Mouse (Mus musculus): ENCODE measurements at regions not wholly inside any gene's neighbourhood (a gene's known extent, or its start where the extent isn't known, plus 50 kb on each side); places are given as distances from the start of the nearest gene placed in this dataset.

GRCm38 (mm10) chr13:90424541-90424940 is 335.1 kb upstream of the Xrcc4 start:
- no peak overlapping the region for H3K4me2 ChIP-seq
- H3K4me1 ChIP-seq (replicated peaks) = no peaks in the 10 kb centered on the region
- 62% methylated on average over 5 of the region's 5 CpGs for WGBS (ENCODE audit: insufficient replicate concordance)
- no peak overlapping the region for H3K4me3 ChIP-seq (replicated peaks)
- H3K36me3 ChIP-seq = no peaks in the 10 kb centered on the region
- ATAC-seq (ENCODE audit: low read depth) (no peak), DNase-seq (no peak)
- H3K27me3 ChIP-seq = no peaks in the 10 kb centered on the region
- H3K9ac ChIP-seq = no peak overlapping the region
- no peaks in the 10 kb centered on the region for H3K9me3 ChIP-seq (replicated peaks)
- no peak overlapping the region for H3K27ac ChIP-seq

GRCm38 (mm10) chr13:90420966-90421365 is 331.6 kb upstream of the Xrcc4 start:
- WGBS (ENCODE audit: insufficient replicate concordance) = 75% methylated on average over 4 of the region's 4 CpGs
- H3K4me3 ChIP-seq (replicated peaks) = no peak overlapping the region

GRCm38 (mm10) chr13:90404392-90404791 is 315.0 kb upstream of the Xrcc4 start:
- no peak overlapping the region for H3K27ac ChIP-seq
- H3K9me3 ChIP-seq (replicated peaks) = no peaks in the 10 kb centered on the region; the same call in 1 of the 2 replicates
- H3K4me1 ChIP-seq (replicated peaks) = no peaks in the 10 kb centered on the region
- H3K9ac ChIP-seq = no peak overlapping the region
- ATAC-seq (ENCODE audit: low read depth) (no peak), DNase-seq (no peak)
- no peak overlapping the region for H3K4me2 ChIP-seq
- no peak overlapping the region for H3K4me3 ChIP-seq (replicated peaks)
- H3K27me3 ChIP-seq = no peaks in the 10 kb centered on the region
- no peaks in the 10 kb centered on the region for H3K36me3 ChIP-seq
- WGBS (ENCODE audit: insufficient replicate concordance) = 76% methylated on average over 4 of the region's 4 CpGs

More at GRCm38 (mm10) chr13:90420966-90421365, 331.6 kb upstream of the Xrcc4 start:
- Histone ChIP-seq H3K4me2 (no peak overlapping the region), H3K9me3 (replicated peaks) (no peaks in the 10 kb centered on the region), H3K9ac (no peak overlapping the region), H3K27me3 (no peaks in the 10 kb centered on the region), H3K36me3 (no peaks in the 10 kb centered on the region), H3K4me1 (replicated peaks) (no peaks in the 10 kb centered on the region), H3K27ac (no peak overlapping the region)
- ATAC-seq (ENCODE audit: low read depth) (no peak), DNase-seq (no peak)

- Histone ChIP-seq H3K4me3 (replicated peaks) (no peak overlapping the region), H3K27ac (no peak overlapping the region), H3K4me2 (no peak overlapping the region), H3K9me3 (replicated peaks) (no peaks in the 10 kb centered on the region; the same call in 1 of the 2 replicates), H3K27me3 (no peaks in the 10 kb centered on the region), H3K9ac (no peak overlapping the region), H3K4me1 (replicated peaks) (no peaks in the 10 kb centered on the region), H3K36me3 (no peaks in the 10 kb centered on the region)
- 65% methylated on average over 1 of the region's 1 CpGs for WGBS (ENCODE audit: insufficient replicate concordance)
- ATAC-seq (ENCODE audit: low read depth) (no peak), DNase-seq (no peak)
Observed at GRCm38 (mm10) chr13:90402061-90402460, 312.7 kb upstream of the Xrcc4 start.

GRCm38 (mm10) chr13:90401496-90401895 is 312.1 kb upstream of the Xrcc4 start:
- H3K27ac ChIP-seq = no peak overlapping the region
- DNase-seq (no peak), ATAC-seq (ENCODE audit: low read depth) (no peak)
- no peaks in the 10 kb centered on the region for H3K27me3 ChIP-seq
- no peak overlapping the region for H3K4me2 ChIP-seq
- H3K9ac ChIP-seq = no peak overlapping the region
- H3K4me1 ChIP-seq (replicated peaks) = no peaks in the 10 kb centered on the region
- no peaks in the 10 kb centered on the region; the same call in 1 of the 2 replicates for H3K9me3 ChIP-seq (replicated peaks)
- no peaks in the 10 kb centered on the region for H3K36me3 ChIP-seq
- 58% methylated on average over 1 of the region's 1 CpGs for WGBS (ENCODE audit: insufficient replicate concordance)
- H3K4me3 ChIP-seq (replicated peaks) = no peak overlapping the region

- ATAC-seq (ENCODE audit: low read depth) (no peak), DNase-seq (no peak)
- Histone ChIP-seq H3K36me3 (no peaks in the 10 kb centered on the region), H3K9ac (no peak overlapping the region), H3K4me2 (no peak overlapping the region), H3K27me3 (no peaks in the 10 kb centered on the region), H3K4me3 (replicated peaks) (no peak overlapping the region), H3K4me1 (replicated peaks) (no peaks in the 10 kb centered on the region), H3K9me3 (replicated peaks) (no peaks in the 10 kb centered on the region), H3K27ac (no peak overlapping the region)
- 53% methylated on average over 8 of the region's 8 CpGs for WGBS (ENCODE audit: insufficient replicate concordance)
Observed at GRCm38 (mm10) chr13:90395274-90396023, 306.0 kb upstream of the Xrcc4 start.

- Histone ChIP-seq H3K27me3 (no peaks in the 10 kb centered on the region), H3K4me3 (replicated peaks) (no peak overlapping the region), H3K27ac (no peak overlapping the region), H3K4me1 (replicated peaks) (no peaks in the 10 kb centered on the region), H3K9ac (no peak overlapping the region), H3K9me3 (replicated peaks) (no peaks in the 10 kb centered on the region), H3K36me3 (no peaks in the 10 kb centered on the region), H3K4me2 (no peak overlapping the region)
- WGBS (ENCODE audit: insufficient replicate concordance) = 60% methylated on average over 5 of the region's 5 CpGs
- ATAC-seq (ENCODE audit: low read depth) (no peak), DNase-seq (no peak)
Observed at GRCm38 (mm10) chr13:90394815-90395241, 305.4 kb upstream of the Xrcc4 start.

- no peaks in the 10 kb centered on the region for H3K27me3 ChIP-seq
- no peak overlapping the region for H3K9ac ChIP-seq
- H3K4me3 ChIP-seq (replicated peaks) = no peak overlapping the region
- H3K4me2 ChIP-seq = no peak overlapping the region
- ATAC-seq (ENCODE audit: low read depth) = no peak
- H3K36me3 ChIP-seq = no peaks in the 10 kb centered on the region
- no peak overlapping the region for H3K27ac ChIP-seq
- no peaks in the 10 kb centered on the region for H3K4me1 ChIP-seq (replicated peaks)
- DNase-seq = no peak
- no peaks in the 10 kb centered on the region for H3K9me3 ChIP-seq (replicated peaks)
Observed at GRCm38 (mm10) chr13:90392415-90392814, 303.0 kb upstream of the Xrcc4 start.

- 59% methylated on average over 3 of the region's 3 CpGs for WGBS (ENCODE audit: insufficient replicate concordance)
- H3K4me3 ChIP-seq (replicated peaks) = no peak overlapping the region
- no peaks in the 10 kb centered on the region for H3K27me3 ChIP-seq
- DNase-seq (no peak), ATAC-seq (ENCODE audit: low read depth) (no peak)
- H3K9ac ChIP-seq = no peak overlapping the region
- no peak overlapping the region for H3K27ac ChIP-seq
- no peaks in the 10 kb centered on the region for H3K4me1 ChIP-seq (replicated peaks)
- H3K9me3 ChIP-seq (replicated peaks) = no peaks in the 10 kb centered on the region
- H3K36me3 ChIP-seq = no peaks in the 10 kb centered on the region
- H3K4me2 ChIP-seq = no peak overlapping the region
Observed at GRCm38 (mm10) chr13:90376619-90377018, 287.2 kb upstream of the Xrcc4 start.

- Histone ChIP-seq H3K27me3 (no peaks in the 10 kb centered on the region), H3K4me3 (replicated peaks) (no peak overlapping the region), H3K27ac (no peak overlapping the region), H3K4me1 (replicated peaks) (no peaks in the 10 kb centered on the region), H3K36me3 (no peaks in the 10 kb centered on the region), H3K4me2 (no peak overlapping the region), H3K9ac (no peak overlapping the region), H3K9me3 (replicated peaks) (no peaks in the 10 kb centered on the region)
- DNase-seq (no peak), ATAC-seq (ENCODE audit: low read depth) (no peak)
- WGBS (ENCODE audit: insufficient replicate concordance) = 64% methylated on average over 6 of the region's 6 CpGs
Observed at GRCm38 (mm10) chr13:90376207-90376606, 286.8 kb upstream of the Xrcc4 start.

- Histone ChIP-seq H3K9me3 (replicated peaks) (no peaks in the 10 kb centered on the region), H3K36me3 (no peaks in the 10 kb centered on the region), H3K9ac (no peak overlapping the region), H3K4me2 (no peak overlapping the region), H3K4me1 (replicated peaks) (no peaks in the 10 kb centered on the region), H3K27me3 (no peaks in the 10 kb centered on the region), H3K4me3 (replicated peaks) (no peak overlapping the region), H3K27ac (no peak overlapping the region)
- no peak for ATAC-seq (ENCODE audit: low read depth)
- no peak for DNase-seq
- WGBS (ENCODE audit: insufficient replicate concordance) = 61% methylated on average over 4 of the region's 4 CpGs
Observed at GRCm38 (mm10) chr13:90371415-90372150, 282.2 kb upstream of the Xrcc4 start.

Data from liver, embryonic 13.5 days (tissue).